Mouse (Mus musculus) heart, postnatal 4 days (tissue): ENCODE data around the gene Scgb1a1. TPM values are rescaled to one million over a fixed set of nuclear protein-coding genes. Genes with fewer than 3 reads are reported as not detected.

ENCODE experiments used
- DNase-seq: peaks from one replicate; pipeline ENCODE4 v3.0.0; 2021
- total RNA-seq, 2 experiments: library from RNA; stranded (reverse); gene quantifications; 2 replicates each; pipeline ENCODE4 v1.2.3; 2021

Scgb1a1 gene
- total RNA-seq, 2 experiments from 2014 or later = not detected

- no peak for DNase-seq
Measured at GRCm38 (mm10) chr19:9040649-9041048, 47.1 kb downstream of the Scgb1a1 start.

DNA sequence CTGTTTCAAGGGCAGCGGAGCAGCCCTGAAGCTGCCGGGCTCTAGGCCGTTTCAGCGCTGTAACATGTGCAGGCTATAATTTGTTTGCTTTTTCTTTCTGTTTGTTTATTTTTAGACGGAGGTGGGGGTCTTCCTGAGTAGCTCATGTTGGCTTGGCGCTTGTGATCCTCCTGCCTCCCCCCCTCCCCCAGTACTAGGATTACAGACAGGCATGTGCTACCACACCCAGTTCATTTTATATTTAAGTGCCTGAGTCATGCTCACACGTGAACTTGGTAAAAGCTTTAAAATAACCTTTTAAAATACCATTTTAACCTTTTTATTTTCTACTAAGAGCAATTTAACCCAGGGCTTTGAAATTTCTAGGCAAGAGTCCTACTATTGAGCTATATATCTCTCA is 47.8 kb downstream of the Scgb1a1 start:
- no peak for DNase-seq

DNA sequence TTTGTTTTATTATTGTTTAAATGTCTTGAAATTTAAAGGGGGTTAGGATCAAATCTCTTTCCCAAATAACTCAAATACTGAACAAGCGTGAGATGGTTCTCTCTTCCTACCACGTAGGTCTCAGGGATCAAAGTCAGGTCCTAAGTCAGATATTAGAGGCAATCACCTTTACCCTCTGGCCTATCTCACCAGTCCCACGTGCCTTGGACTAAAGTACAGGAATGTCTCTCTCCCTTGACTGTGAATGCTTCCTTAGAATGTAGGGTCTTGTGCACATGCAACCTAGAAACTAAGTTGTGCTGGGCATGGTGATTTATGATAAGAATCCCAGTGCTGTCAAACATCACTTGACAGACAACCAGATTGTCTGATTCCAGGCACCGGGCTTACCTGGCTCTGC is 48.5 kb downstream of the Scgb1a1 start:
- no peak for DNase-seq

GRCm38 (mm10) chr19:9038136-9038535 is 49.6 kb downstream of the Scgb1a1 start:
- DNase-seq = no peak

DNA sequence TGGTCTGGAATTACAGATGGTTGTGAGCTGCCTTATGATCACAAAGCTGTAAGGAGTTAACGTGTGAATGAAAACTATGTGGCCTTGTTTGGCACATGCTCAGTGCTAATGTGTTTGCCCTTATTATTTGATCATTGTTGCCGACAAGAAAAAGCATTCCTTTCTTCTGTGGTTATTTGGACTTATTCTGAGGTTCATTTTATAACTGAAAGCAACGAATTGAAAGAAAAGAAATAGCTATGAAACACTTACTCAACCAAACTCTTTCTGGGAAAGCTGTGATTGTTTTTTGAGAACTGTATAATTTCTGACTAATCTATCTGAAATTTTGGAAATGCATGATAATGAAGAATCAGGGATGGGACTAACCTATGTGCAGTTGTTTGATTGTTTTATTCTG is 52.7 kb downstream of the Scgb1a1 start:
- no peak for DNase-seq

GRCm38 (mm10) chr19:9034480-9034879 is 53.3 kb downstream of the Scgb1a1 start:
- no peak for DNase-seq

Other genes starting within 250 kb of the Scgb1a1 start
- under 1 TPM in 1 of 2 experiments, not detected in 1; 0.16 TPM for gene Gng3, start 248.8 kb downstream of the Scgb1a1 start, total RNA-seq
- gene Lrrn4cl, start 237.2 kb downstream of the Scgb1a1 start, total RNA-seq = 1 to 10 TPM; 2.4 to 2.5 TPM
- 100 to 1,000 TPM; 112 to 125 TPM for gene Ubxn1, start 216.5 kb downstream of the Scgb1a1 start, total RNA-seq
- 10 to 100 TPM; 39.4 to 41.2 TPM for gene Uqcc3, start 207.0 kb downstream of the Scgb1a1 start, total RNA-seq
- 1 to 10 TPM; 2.1 to 5.6 TPM for gene Lbhd1, start 204.2 kb downstream of the Scgb1a1 start, total RNA-seq
- gene Gm49403, start 204.0 kb downstream of the Scgb1a1 start, total RNA-seq = not detected
- gene 1810009A15Rik, start 199.1 kb downstream of the Scgb1a1 start, total RNA-seq = 10 to 100 TPM; 23.7 to 24.9 TPM
- 1 to 10 TPM; 2.3 to 3.6 TPM for gene Gm49416, start 199.0 kb downstream of the Scgb1a1 start, total RNA-seq
- gene Ints5, start 195.0 kb downstream of the Scgb1a1 start, total RNA-seq = 10 to 100 TPM; 16.3 to 17.1 TPM
- gene Ganab, start 189.9 kb downstream of the Scgb1a1 start, total RNA-seq = 10 to 100 TPM; 80.9 to 83.7 TPM
- 10 to 100 TPM; 36.0 to 38.0 TPM for gene B3gat3, start 167.6 kb downstream of the Scgb1a1 start, total RNA-seq
- gene Rom1, start 158.6 kb downstream of the Scgb1a1 start, total RNA-seq = 1 to 10 TPM; 3.1 to 3.2 TPM
- 10 to 100 TPM; 15.4 to 16.6 TPM for gene Eml3, start 158.4 kb downstream of the Scgb1a1 start, total RNA-seq
- 10 to 100 TPM; 62.5 to 63.8 TPM for gene Mta2, start 146.1 kb downstream of the Scgb1a1 start, total RNA-seq
- gene Tut1, start 134.1 kb downstream of the Scgb1a1 start, total RNA-seq = 1 to 10 TPM; 8.3 to 9.6 TPM
- gene Eef1g, start 120.9 kb downstream of the Scgb1a1 start, total RNA-seq = 100 to 1,000 TPM; 357 to 371 TPM
- gene Ahnak, start 98.7 kb downstream of the Scgb1a1 start, total RNA-seq = 100 to 1,000 TPM; 303 to 328 TPM
- 10 to 100 TPM; 13.2 to 16.4 TPM for gene Asrgl1, start 47.7 kb upstream of the Scgb1a1 start, total RNA-seq